Mouse (Mus musculus) ES-Bruce4 (cell line): Measurements from ENCODE around the gene Sult1a1. TPM values are rescaled to one million over a fixed set of nuclear protein-coding genes. Genes with fewer than 3 reads are reported as not detected.

Source experiments
- H3K27ac ChIP-seq: 2 replicates; pipeline ENCODE4 v1.5.1; 2012; ENCODE audit warnings: low read length, inconsistent platforms; ENCODE audit not compliant: insufficient read depth
- H3K27me3 ChIP-seq: 2 replicates; pipeline ENCODE4 v1.6.1; 2012; ENCODE audit warnings: mild to moderate bottlenecking, low read length, inconsistent platforms; ENCODE audit not compliant: control insufficient read depth, poor library complexity, insufficient read depth, severe bottlenecking
- H3K36me3 ChIP-seq: 2 replicates; pipeline ENCODE4 v1.6.1; 2012; ENCODE audit warnings: inconsistent platforms, mild to moderate bottlenecking, low read length, moderate library complexity; ENCODE audit not compliant: control insufficient read depth, poor library complexity, insufficient read depth, severe bottlenecking
- H3K4me1 ChIP-seq: one replicate; pipeline ENCODE4 v1.8.1; 2011; ENCODE audit warnings: low read length; ENCODE audit not compliant: control insufficient read depth, insufficient read depth
- H3K4me3 ChIP-seq: 2 replicates; pipeline ENCODE4 v1.5.1; 2011; ENCODE audit warnings: low read depth, mild to moderate bottlenecking, low read length
- H3K9ac ChIP-seq: 2 replicates; pipeline ENCODE4 v1.6.1; 2012; ENCODE audit warnings: low read depth, mild to moderate bottlenecking, inconsistent platforms; ENCODE audit not compliant: poor library complexity, severe bottlenecking
- H3K9me3 ChIP-seq: replicated peaks from 2 replicates; pipeline ENCODE4 v1.6.1; 2012; ENCODE audit warnings: mild to moderate bottlenecking, low read length, inconsistent platforms; ENCODE audit not compliant: control insufficient read depth, poor library complexity, insufficient read depth, severe bottlenecking
- CTCF ChIP-seq: IDR thresholded peaks from one replicate; pipeline ENCODE4 v1.8.1; 2011; ENCODE audit warnings: low read depth, low read length
- EP300 ChIP-seq: IDR thresholded peaks from 2 replicates; pipeline ENCODE4 v1.6.1; 2011; ENCODE audit warnings: low read depth, low read length; ENCODE audit not compliant: insufficient read depth
- POLR2A ChIP-seq: IDR thresholded peaks from one replicate; pipeline ENCODE4 v1.8.1; 2011; ENCODE audit warnings: low read length; ENCODE audit not compliant: insufficient read depth
- polyA plus RNA-seq: library from polyadenylated mRNA; stranded (reverse); fragments of >200 nt; gene quantifications from 2 replicates; pipeline ENCODE4 v1.2.4, GENCODE M21; 2011; ENCODE audit warnings: low read depth; ENCODE audit not compliant: missing spikeins, insufficient read depth, insufficient read length

Gene Sult1a1
- polyA plus RNA-seq, 1 experiment, result not detected

- H3K4me1 ChIP-seq, result peaks cover 2% of the 10 kb centered on the region
- H3K4me3 ChIP-seq, result no peak overlapping the region
- H3K9ac ChIP-seq, result no peak overlapping the region
- H3K27ac ChIP-seq, result no peak overlapping the region
- no peaks in the 10 kb centered on the region for H3K36me3 ChIP-seq
- no peaks in the 10 kb centered on the region for H3K27me3 ChIP-seq
- H3K9me3 ChIP-seq, result no peaks in the 10 kb centered on the region
- TF ChIP-seq POLR2A (no peak), EP300 (no peak), CTCF (no peak)
These were observed 46.3 kb downstream of the Sult1a1 start for GRCm38 (mm10) chr7:126629915-126630314.

DNA sequence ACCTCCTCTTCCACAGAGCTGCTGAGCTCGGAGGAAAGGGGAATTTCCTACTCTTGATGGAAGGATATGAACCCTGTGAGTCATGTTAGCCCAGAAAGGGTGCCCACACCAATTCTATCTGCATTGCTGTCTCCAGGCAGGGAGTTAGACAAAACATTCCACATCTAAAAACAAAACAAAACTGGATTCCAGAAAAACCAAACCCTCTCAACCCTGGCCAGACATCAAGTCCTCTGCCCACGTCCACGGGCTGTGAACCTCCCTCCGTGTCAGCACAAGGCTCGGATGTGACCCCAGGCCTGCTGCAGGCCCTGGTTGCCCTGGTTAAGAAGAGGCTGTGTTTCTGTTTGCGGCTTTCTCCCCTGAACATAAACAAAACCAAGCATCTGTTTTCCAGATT, 48.1 kb downstream of the Sult1a1 start:
- H3K27ac ChIP-seq, result no peak overlapping the region
- no peak overlapping the region for H3K4me3 ChIP-seq
- peaks cover 2% of the 10 kb centered on the region for H3K4me1 ChIP-seq
- no peaks in the 10 kb centered on the region for H3K9me3 ChIP-seq
- H3K36me3 ChIP-seq, result 0 out of 2 replicates have a peak, but pooled peaks cover 2% of the 10 kb centered on the region
- no peak overlapping the region for H3K9ac ChIP-seq
- TF ChIP-seq POLR2A (no peak), EP300 (no peak), CTCF (no peak)
- H3K27me3 ChIP-seq, result no peaks in the 10 kb centered on the region

DNA sequence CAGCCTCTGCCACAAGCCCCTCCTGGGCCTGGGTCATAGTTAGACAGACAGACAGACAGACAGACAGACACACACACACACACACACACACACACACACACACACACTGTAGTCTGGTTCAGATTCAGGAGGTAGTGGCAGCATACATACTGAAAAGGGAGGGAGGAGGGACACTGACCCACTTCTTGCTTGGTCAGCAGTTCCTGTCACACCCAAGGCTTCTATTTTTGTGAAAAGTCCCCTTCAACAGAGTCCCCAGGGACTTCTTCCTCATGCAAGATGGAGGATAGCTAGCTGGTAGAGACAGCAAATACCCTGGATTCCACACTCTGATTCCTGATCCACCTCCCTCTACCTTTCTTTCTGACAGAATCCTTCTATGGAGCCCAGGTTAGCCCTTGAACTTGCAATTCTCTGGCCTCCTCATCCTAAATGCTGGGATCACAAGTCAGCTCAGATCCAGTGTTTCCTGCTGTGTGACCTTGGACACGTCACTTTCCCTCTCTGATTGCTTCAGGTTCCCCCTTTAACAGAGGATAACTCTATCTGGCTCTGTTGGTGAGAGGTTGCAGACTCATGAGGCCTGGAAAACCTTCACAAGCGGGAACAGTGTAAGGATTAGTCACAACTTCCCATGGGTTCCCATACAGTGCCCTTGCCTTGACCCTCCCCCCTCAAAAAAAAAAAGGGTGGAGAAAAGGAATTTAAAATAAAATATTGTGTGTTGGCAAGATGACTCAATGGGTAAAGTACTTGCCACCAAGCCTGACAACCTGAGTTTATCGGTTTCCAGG, 50.2 kb downstream of the Sult1a1 start:
- 0 out of 2 replicates have a peak, but pooled peaks cover 2% of the 10 kb centered on the region for H3K36me3 ChIP-seq
- H3K9me3 ChIP-seq, result no peaks in the 10 kb centered on the region
- no peak overlapping the region for H3K4me3 ChIP-seq
- H3K9ac ChIP-seq, result peak overlapping the region; percentile 54; the same call in 1 of the 2 replicates
- no peaks in the 10 kb centered on the region for H3K4me1 ChIP-seq
- H3K27me3 ChIP-seq, result no peaks in the 10 kb centered on the region
- peak overlapping the region; percentile 28; the same call in 1 of the 2 replicates for H3K27ac ChIP-seq
- TF ChIP-seq EP300 (no peak), CTCF (no peak), POLR2A (no peak)

DNA sequence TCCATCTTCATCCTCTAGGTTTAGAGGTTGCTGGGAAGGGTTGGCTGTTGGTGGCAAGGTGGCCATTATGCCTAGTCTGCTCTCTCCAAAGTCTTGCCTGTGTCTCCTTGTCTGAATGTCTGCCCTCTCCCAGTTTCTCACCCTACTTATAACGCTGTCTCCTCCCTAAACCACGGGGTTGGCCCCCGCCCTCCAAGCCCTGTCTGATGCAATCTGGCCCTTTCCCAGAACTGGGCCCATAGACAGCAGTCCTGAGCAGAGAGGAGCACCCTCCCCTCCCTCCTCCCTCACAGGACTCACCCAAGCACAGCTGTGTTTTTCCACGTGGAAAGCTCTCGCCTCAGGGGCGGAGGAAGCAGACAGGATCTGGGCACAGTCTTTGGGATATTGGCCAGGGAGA, 50.9 kb downstream of the Sult1a1 start:
- 0 out of 2 replicates have a peak, but pooled peaks cover 2% of the 10 kb centered on the region for H3K36me3 ChIP-seq
- peak overlapping the region; percentile 54 for H3K9ac ChIP-seq
- H3K4me3 ChIP-seq, result peak overlapping the region; percentile 57
- H3K9me3 ChIP-seq, result no peaks in the 10 kb centered on the region
- peak; percentile 44 for TF ChIP-seq POLR2A
- peak; percentile 67; the same call in 1 of the 2 replicates for TF ChIP-seq EP300
- no peak for TF ChIP-seq CTCF
- no peaks in the 10 kb centered on the region for H3K4me1 ChIP-seq
- H3K27me3 ChIP-seq, result no peaks in the 10 kb centered on the region
- H3K27ac ChIP-seq, result peak overlapping the region; percentile 28; the same call in 1 of the 2 replicates

DNA sequence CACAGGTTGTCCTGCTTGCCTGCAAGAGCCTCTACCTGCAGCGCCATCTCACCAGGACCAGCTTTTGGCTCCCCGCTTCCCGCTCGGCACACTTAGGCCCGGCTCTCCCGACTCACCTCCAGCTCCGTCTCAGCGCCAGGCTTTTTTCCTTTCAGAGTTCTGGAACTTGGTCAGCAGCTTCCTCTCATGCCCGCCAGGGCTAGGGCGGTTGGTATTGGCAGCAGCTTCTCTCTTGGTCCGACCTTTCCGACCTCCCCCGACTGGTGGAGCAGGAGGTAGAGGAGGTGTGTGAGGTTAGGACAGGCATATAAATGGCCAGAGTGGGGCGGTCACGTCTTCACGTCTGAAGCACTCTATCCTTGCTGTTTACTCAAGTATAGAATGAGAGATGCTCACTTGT, 51.5 kb downstream of the Sult1a1 start:
- Histone ChIP-seq H3K9ac (peak overlapping the region; percentile 54), H3K27me3 (no peaks in the 10 kb centered on the region), H3K36me3 (0 out of 2 replicates have a peak, but pooled peaks cover 2% of the 10 kb centered on the region), H3K4me3 (peak overlapping the region; percentile 57), H3K9me3 (no peaks in the 10 kb centered on the region), H3K4me1 (no peaks in the 10 kb centered on the region), H3K27ac (peak overlapping the region; percentile 8; the same call in 1 of the 2 replicates)
- TF ChIP-seq EP300 (no peak), POLR2A (no peak), CTCF (no peak)

- Histone ChIP-seq H3K4me1 (no peaks in the 10 kb centered on the region), H3K27me3 (no peaks in the 10 kb centered on the region), H3K4me3 (no peak overlapping the region), H3K9me3 (no peaks in the 10 kb centered on the region), H3K9ac (no peak overlapping the region), H3K27ac (no peak overlapping the region), H3K36me3 (0 out of 2 replicates have a peak, but pooled peaks cover 2% of the 10 kb centered on the region)
- TF ChIP-seq CTCF (no peak), POLR2A (no peak), EP300 (no peak)
These were observed 52.9 kb downstream of the Sult1a1 start for GRCm38 (mm10) chr7:126623381-126623780.

Other genes starting within 250 kb of the Sult1a1 start
- 18.5 and 19.7 TPM in 2 replicates for gene Rabep2, start 247.7 kb downstream of the Sult1a1 start, polyA plus RNA-seq
- 0.40 and 0.53 TPM in 2 replicates for gene Atp2a1, start 213.3 kb downstream of the Sult1a1 start, polyA plus RNA-seq
- gene Sh2b1, start 201.0 kb downstream of the Sult1a1 start, polyA plus RNA-seq, result 41.8 and 43.8 TPM in 2 replicates
- gene Tufm, start 189.1 kb downstream of the Sult1a1 start, polyA plus RNA-seq, result 100 and 102 TPM in 2 replicates
- 160 and 172 TPM in 2 replicates for gene Atxn2l, start 173.0 kb downstream of the Sult1a1 start, polyA plus RNA-seq
- 348 and 363 TPM in 2 replicates for gene Eif3c, start 110.0 kb downstream of the Sult1a1 start, polyA plus RNA-seq
- 2.0 and 2.4 TPM in 2 replicates for gene Apobr, start 91.5 kb downstream of the Sult1a1 start, polyA plus RNA-seq
- gene Cln3, start 90.6 kb downstream of the Sult1a1 start, polyA plus RNA-seq, result 44.9 and 52.5 TPM in 2 replicates
- not detected in 2 replicates for gene Il27, start 81.5 kb downstream of the Sult1a1 start, polyA plus RNA-seq
- gene Nupr1, start 45.6 kb downstream of the Sult1a1 start, polyA plus RNA-seq, result 13.6 and 14.1 TPM in 2 replicates
- 42.7 and 54.0 TPM in 2 replicates for gene Sgf29, start 27.1 kb downstream of the Sult1a1 start, polyA plus RNA-seq
- 76.0 and 103 TPM in 2 replicates for gene Bola2, start 19.0 kb upstream of the Sult1a1 start, polyA plus RNA-seq
- gene Slx1b, start 19.4 kb upstream of the Sult1a1 start, polyA plus RNA-seq, result 16.6 and 17.4 TPM in 2 replicates
- gene Coro1a, start 31.4 kb upstream of the Sult1a1 start, polyA plus RNA-seq, result 4.9 and 5.9 TPM in 2 replicates
- gene Mapk3, start 83.2 kb upstream of the Sult1a1 start, polyA plus RNA-seq, result 102 and 121 TPM in 2 replicates
- gene Gdpd3, start 89.9 kb upstream of the Sult1a1 start, polyA plus RNA-seq, result 1.8 and 3.6 TPM in 2 replicates
- 56.8 and 62.1 TPM in 2 replicates for gene Ypel3, start 100.5 kb upstream of the Sult1a1 start, polyA plus RNA-seq
- 1.7 TPM in 2 replicates for gene Tbx6, start 105.1 kb upstream of the Sult1a1 start, polyA plus RNA-seq
- gene Ppp4c, start 116.1 kb upstream of the Sult1a1 start, polyA plus RNA-seq, result 111 and 127 TPM in 2 replicates
- 2.7 and 4.2 TPM in 2 replicates for gene Fam57b, start 121.2 kb upstream of the Sult1a1 start, polyA plus RNA-seq
- not detected in 2 replicates for gene 4930451I11Rik, start 155.2 kb upstream of the Sult1a1 start, polyA plus RNA-seq
- gene Doc2a, start 171.0 kb upstream of the Sult1a1 start, polyA plus RNA-seq, result 3.2 and 3.3 TPM in 2 replicates
- gene Hirip3, start 185.5 kb upstream of the Sult1a1 start, polyA plus RNA-seq, result 116 and 120 TPM in 2 replicates
- 104 and 118 TPM in 2 replicates for gene Ino80e, start 185.9 kb upstream of the Sult1a1 start, polyA plus RNA-seq
- 37.9 and 41.0 TPM in 2 replicates for gene Taok2, start 208.3 kb upstream of the Sult1a1 start, polyA plus RNA-seq
- 16.3 and 17.2 TPM in 2 replicates for gene Tmem219, start 246.5 kb upstream of the Sult1a1 start, polyA plus RNA-seq